Mouse (Mus musculus) kidney, embryonic 15.5 days (tissue): ENCODE data around the gene Gm11634. TPM values are rescaled to one million over a fixed set of nuclear protein-coding genes. Genes with fewer than 3 reads are reported as not detected.

Experiments used
- ATAC-seq: fragments of 200-750 bp; cut with Nextera tagmentation; replicated peaks from 2 replicates; pipeline ENCODE4 v1.8.0; 2017; ENCODE audit warnings: moderate TSS enrichment; ENCODE audit not compliant: low FRiP score
- H3K27ac ChIP-seq: fragments of 300-500 bp; sonication (generic); 2 replicates; pipeline ENCODE4 v1.5.1; 2015; ENCODE audit warnings: mild to moderate bottlenecking, inconsistent platforms
- H3K27me3 ChIP-seq: fragments of 300-500 bp; sonication (generic); 2 replicates; pipeline ENCODE4 v1.6.1; 2015; ENCODE audit warnings: inconsistent platforms
- H3K36me3 ChIP-seq: fragments of 300-500 bp; sonication (generic); 2 replicates; pipeline ENCODE4 v1.6.1; 2015; ENCODE audit warnings: inconsistent platforms
- H3K4me1 ChIP-seq: fragments of 300-500 bp; sonication (generic); 2 replicates; pipeline ENCODE4 v1.6.1; 2015; ENCODE audit warnings: inconsistent platforms
- H3K4me2 ChIP-seq: fragments of 300-500 bp; sonication (generic); 2 replicates; pipeline ENCODE4 v1.6.1; 2015; ENCODE audit warnings: moderate library complexity, mild to moderate bottlenecking, inconsistent platforms
- H3K4me3 ChIP-seq: fragments of 300-500 bp; sonication (generic); replicated peaks from 2 replicates; pipeline ENCODE4 v1.5.1; 2015; ENCODE audit warnings: mild to moderate bottlenecking, inconsistent platforms
- H3K9ac ChIP-seq: fragments of 300-500 bp; sonication (generic); 2 replicates; pipeline ENCODE4 v1.6.1; 2015; ENCODE audit warnings: mild to moderate bottlenecking, inconsistent platforms
- H3K9me3 ChIP-seq: fragments of 300-500 bp; sonication (generic); replicated peaks from 2 replicates; pipeline ENCODE4 v1.6.1; 2016; ENCODE audit warnings: inconsistent platforms
- WGBS: fragments of 180-500 bp; shearing (Covaris S2); methylation state at CpG from one replicate; pipeline ENCODE4 v1.1.7; 2015; ENCODE audit warnings: mixed read lengths; 5-methylcytosine and 5-hydroxymethylcytosine counted together
- polyA plus RNA-seq: library from polyadenylated mRNA; unstranded; fragments of >200 nt; fragmentation: Nextera tagmentation; extraction: Ambion mirVana; gene quantifications from 2 replicates; pipeline ENCODE4 v1.2.1, GENCODE M21; 2015

Gene Gm11634
- polyA plus RNA-seq, 1 experiment from 2014 or later = not detected

DNA sequence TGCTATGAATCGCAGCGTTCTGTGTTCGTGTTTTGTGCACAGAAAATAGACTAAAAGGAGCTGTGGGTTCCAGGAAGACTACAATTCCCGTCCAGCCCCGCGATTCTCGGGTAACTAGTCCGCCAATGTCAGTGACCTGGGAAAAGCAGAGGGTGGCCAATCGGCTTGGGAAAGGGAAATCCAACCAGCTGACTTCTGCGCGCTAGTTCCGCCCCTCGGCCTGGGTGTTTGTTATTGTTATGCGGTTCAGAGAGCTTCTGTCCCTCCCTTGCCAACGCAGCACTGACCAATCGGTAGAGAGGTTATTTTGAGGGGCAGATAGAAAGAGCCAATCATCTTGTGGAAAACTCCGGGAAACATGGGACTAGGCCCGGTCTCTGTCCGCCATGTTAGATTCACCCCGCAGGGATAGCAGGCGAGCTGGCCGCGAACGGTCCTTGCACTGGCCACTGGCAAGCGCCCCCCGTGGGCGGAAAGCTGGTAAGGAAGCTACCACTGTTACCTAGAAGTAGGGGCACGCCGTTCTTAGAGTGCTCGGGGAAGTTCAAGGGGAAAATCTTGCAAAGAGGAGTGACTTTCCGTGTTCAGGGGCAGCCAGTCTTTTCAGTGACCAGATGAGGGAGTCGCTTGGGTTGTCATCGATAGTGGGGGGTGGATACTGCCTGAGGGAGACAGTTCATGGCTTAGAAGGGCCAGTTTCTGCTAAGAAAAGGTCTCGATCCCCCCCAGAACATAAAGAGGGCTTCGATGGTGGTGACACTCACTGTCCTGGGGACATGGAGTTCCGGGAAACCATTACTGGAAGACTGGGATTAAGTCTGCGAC is 46.4 kb downstream of the Gm11634 start:
- H3K9me3 ChIP-seq = no peaks in the 10 kb centered on the region

DNA sequence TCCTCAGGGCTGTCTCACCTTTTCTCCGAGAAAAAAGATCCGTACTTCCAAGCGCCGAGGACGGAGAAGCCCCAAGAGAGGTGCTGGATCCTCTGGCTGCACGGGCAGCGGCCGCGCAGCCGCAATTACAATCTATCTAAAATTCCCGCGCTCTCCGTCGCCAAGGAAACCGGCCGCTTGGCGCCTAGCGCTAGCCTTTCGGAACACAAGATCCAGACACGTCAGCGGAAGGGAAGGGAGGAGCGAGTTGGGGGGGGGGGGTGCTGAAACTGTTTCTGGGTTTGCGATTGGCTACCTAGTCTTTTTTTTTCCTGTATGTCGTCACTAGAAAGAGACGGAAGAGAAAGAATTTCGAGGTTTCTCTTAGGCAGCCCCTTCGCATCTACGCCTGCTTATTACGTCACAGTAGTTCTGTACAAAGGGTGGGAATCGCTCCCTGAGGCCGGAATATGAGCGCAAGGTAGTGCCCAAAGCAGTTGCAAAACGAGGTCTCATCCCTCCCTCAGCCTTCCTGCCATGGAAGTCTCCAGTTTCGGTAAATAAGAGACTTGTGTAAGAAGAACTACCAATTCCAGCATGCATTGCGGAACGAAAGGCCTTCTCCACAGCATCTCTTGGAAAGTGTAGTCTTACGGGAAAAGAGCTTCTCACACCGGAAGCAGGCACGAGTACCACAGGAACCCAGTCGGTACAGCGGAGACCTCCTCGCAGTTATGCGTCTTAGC is 47.1 kb downstream of the Gm11634 start, which contains the start of the genes Brca1 and Nbr1:
Brca1 (minus strand) TSS at position 205 of the 725 bp plus-strand sequence.
Nbr1 (plus strand) TSS at position 399 of the 725 bp plus-strand sequence.
- Histone ChIP-seq H3K36me3 (peaks cover 33% of the 10 kb centered on the region), H3K27ac (peak within 1 kb of the TSS; percentile 96), H3K9me3 (no peaks in the 10 kb centered on the region), H3K4me3 (peak within 1 kb of the TSS; percentile 82), H3K4me1 (peaks cover 31% of the 10 kb centered on the region), H3K27me3 (no peaks in the 10 kb centered on the region), H3K9ac (peak within 1 kb of the TSS; percentile 71), H3K4me2 (peak within 1 kb of the TSS; percentile 80)
- WGBS = under 1% methylated on average over 43 of the region's 43 CpGs
- peak; percentile 83 for ATAC-seq

More for the DNA sequence above, 46.4 kb downstream of the Gm11634 start:
- Histone ChIP-seq H3K4me2 (peak overlapping the region; percentile 70), H3K27ac (peak overlapping the region; percentile 96), H3K4me1 (peaks cover 31% of the 10 kb centered on the region), H3K4me3 (peak overlapping the region; percentile 82), H3K36me3 (peaks cover 36% of the 10 kb centered on the region), H3K27me3 (no peaks in the 10 kb centered on the region), H3K9ac (peak overlapping the region; percentile 71)
- ATAC-seq = peak; percentile 98
- under 1% methylated on average over 37 of the region's 37 CpGs for WGBS

DNA sequence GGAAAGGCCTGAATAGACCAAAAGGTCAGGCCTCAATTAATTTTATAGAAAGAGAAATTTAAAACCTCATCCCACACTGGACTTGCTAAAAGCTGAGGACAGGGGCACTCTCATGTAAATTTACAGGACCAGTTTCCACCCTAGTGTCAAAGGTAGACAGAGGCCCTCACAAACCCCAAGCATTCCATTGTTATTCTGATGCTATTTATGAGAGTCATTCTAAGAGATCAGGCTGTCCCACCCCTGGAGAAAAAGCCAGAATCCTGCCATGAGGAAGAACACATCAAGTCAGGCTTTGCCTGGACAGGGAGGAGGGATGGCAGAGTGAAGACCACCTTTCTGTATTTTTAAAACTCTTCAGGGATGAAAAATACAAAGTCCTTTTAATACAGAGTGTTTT is 50.5 kb downstream of the Gm11634 start:
- Histone ChIP-seq H3K4me2 (no peak overlapping the region), H3K4me3 (no peak overlapping the region), H3K4me1 (peaks cover 17% of the 10 kb centered on the region), H3K27me3 (no peaks in the 10 kb centered on the region), H3K36me3 (peaks cover 35% of the 10 kb centered on the region), H3K27ac (no peak overlapping the region), H3K9ac (no peak overlapping the region), H3K9me3 (no peaks in the 10 kb centered on the region)
- ATAC-seq = no peak

DNA sequence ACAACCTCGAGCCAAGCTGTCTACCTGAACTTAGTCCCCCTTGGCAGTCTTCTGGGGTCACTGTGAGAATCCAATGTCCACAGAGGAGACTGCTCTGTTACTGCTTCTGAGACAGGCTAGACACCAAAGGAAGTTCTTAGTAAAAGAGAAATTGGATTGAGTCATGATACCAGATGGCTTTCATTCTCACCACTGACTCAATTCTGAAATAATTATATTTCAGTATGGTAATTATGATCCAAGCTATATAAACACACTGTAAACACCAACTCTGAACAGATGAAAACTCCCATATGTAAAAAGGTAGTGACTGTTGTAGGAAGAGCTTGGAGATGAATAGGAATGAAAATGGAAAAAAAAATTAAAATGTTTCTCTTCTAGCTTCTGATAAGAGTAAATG is 54.9 kb downstream of the Gm11634 start:
- Histone ChIP-seq H3K9me3 (no peaks in the 10 kb centered on the region), H3K9ac (no peak overlapping the region), H3K27ac (no peak overlapping the region), H3K4me2 (no peak overlapping the region), H3K4me3 (no peak overlapping the region), H3K27me3 (no peaks in the 10 kb centered on the region), H3K4me1 (no peaks in the 10 kb centered on the region), H3K36me3 (peaks cover 62% of the 10 kb centered on the region)
- 76% methylated on average over 1 of the region's 1 CpGs for WGBS
- no peak for ATAC-seq

Other genes starting within 250 kb of the Gm11634 start
- gene G6pc, start 231.7 kb downstream of the Gm11634 start, polyA plus RNA-seq = 1.1 and 1.2 TPM in 2 replicates
- gene Aarsd1, start 181.6 kb downstream of the Gm11634 start, polyA plus RNA-seq = 83.0 and 87.2 TPM in 2 replicates
- gene Gm27029, start 174.5 kb downstream of the Gm11634 start, polyA plus RNA-seq = 10.0 and 10.3 TPM in 2 replicates
- 20.4 and 21.7 TPM in 2 replicates for gene Rundc1, start 174.2 kb downstream of the Gm11634 start, polyA plus RNA-seq
- 12.3 and 12.6 TPM in 2 replicates for gene Ptges3l, start 173.9 kb downstream of the Gm11634 start, polyA plus RNA-seq
- gene Rpl27, start 157.0 kb downstream of the Gm11634 start, polyA plus RNA-seq = 369 and 421 TPM in 2 replicates
- gene Ifi35, start 150.8 kb downstream of the Gm11634 start, polyA plus RNA-seq = 13.8 and 18.8 TPM in 2 replicates
- 9.0 and 11.4 TPM in 2 replicates for gene Rnd2, start 134.3 kb downstream of the Gm11634 start, polyA plus RNA-seq
- 31.8 and 37.5 TPM in 2 replicates for gene Vat1, start 133.0 kb downstream of the Gm11634 start, polyA plus RNA-seq
- gene Brca1, start 47.3 kb downstream of the Gm11634 start, polyA plus RNA-seq = 12.9 and 14.4 TPM in 2 replicates
- 74.8 and 76.4 TPM in 2 replicates for gene Nbr1, start 47.1 kb downstream of the Gm11634 start, polyA plus RNA-seq
- 5.5 and 5.8 TPM in 2 replicates for gene Tmem106a, start 17.0 kb downstream of the Gm11634 start, polyA plus RNA-seq
- gene Rdm1, start 27.9 kb upstream of the Gm11634 start, polyA plus RNA-seq = 35.5 and 41.1 TPM in 2 replicates
- 3.9 and 4.1 TPM in 2 replicates for gene Arl4d, start 66.3 kb upstream of the Gm11634 start, polyA plus RNA-seq
- 32.3 and 36.1 TPM in 2 replicates for gene Dhx8, start 133.7 kb upstream of the Gm11634 start, polyA plus RNA-seq
- 59.3 and 60.2 TPM in 2 replicates for gene Etv4, start 186.1 kb upstream of the Gm11634 start, polyA plus RNA-seq